Mouse (Mus musculus): ENCODE measurements around the gene Csmd2. TPM values are rescaled to one million over a fixed set of nuclear protein-coding genes. Genes with fewer than 3 reads are reported as not detected.

Gene Csmd2
- total RNA-seq, 1 experiment, result 0.80 TPM

GRCm38 (mm10) chr4:128451383-128451794 lies 463.7 kb downstream of the Csmd2 start:
- in situ Hi-C loops (cut with MboI; ENCODE audit: low sequenced_read_pairs in 2 of 2, unreplicated experiment in 2 of 2), result no loop called here
- H3K4me1 ChIP-seq (ENCODE audit: control insufficient read depth in 2 of 2, insufficient read depth in 2 of 2, low read length in 2 of 2, poor library complexity in 1 of 2), result no peaks in the 10 kb centered on the region
- no peaks in the 10 kb centered on the region for H3K36me3 ChIP-seq (ENCODE audit: control insufficient read depth, insufficient read depth, low read length, poor library complexity, severe bottlenecking)
- no peak for TF ChIP-seq CHD2 (IDR thresholded peaks at IDR 0.05; ENCODE audit: low read depth, low read length)
- no peak for TF ChIP-seq MAFK (IDR thresholded peaks at IDR 0.05; ENCODE audit: insufficient read depth, low read depth, low read length)
- no peak for TF ChIP-seq HCFC1 (IDR thresholded peaks at IDR 0.05; ENCODE audit: borderline replicate concordance, insufficient read depth, low read length)
- TF ChIP-seq ZC3H11A (IDR thresholded peaks at IDR 0.05; ENCODE audit: borderline replicate concordance, low read depth, low read length), result no peak
- no peaks in the 10 kb centered on the region for H3K9me3 ChIP-seq (ENCODE audit: control insufficient read depth, insufficient read depth, low read depth, low read length)
- no peak overlapping the region for H3K9ac ChIP-seq (ENCODE audit: insufficient read depth, low read depth, low read length, poor library complexity, severe bottlenecking)
- H3K27ac ChIP-seq (ENCODE audit: insufficient read depth, low read depth, low read length, poor library complexity, severe bottlenecking), result no peak overlapping the region
- DNase-seq (ENCODE audit: low read depth, low spot score), result no peak
- no peak overlapping the region for H3K4me3 ChIP-seq (ENCODE audit: insufficient read depth in 1 of 2, low read depth in 1 of 2, low read length in 2 of 2, poor library complexity in 1 of 2, severe bottlenecking in 1 of 2)

DNA sequence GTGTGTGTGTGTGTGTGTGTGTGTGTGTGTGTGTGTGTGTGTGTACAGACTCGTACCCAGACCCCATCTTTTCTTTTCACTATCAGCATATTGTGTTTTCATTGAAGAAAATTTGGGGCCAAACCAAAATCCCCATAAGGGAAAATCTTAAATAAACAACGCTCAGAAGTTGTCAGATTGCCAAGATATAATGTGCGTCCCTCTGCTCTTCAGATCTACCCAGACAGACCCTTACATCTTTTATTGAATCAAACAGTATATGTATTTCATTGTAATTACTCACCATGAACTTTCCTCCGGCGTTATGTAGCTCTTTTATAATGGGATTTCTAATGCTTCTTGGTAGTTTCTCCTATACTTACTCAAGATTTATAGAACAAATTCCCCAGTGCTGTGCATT lies 479.1 kb downstream of the Csmd2 start:
- Histone ChIP-seq H3K9me3 (ENCODE audit: control insufficient read depth, insufficient read depth, low read depth, low read length) (no peaks in the 10 kb centered on the region), H3K4me3 (ENCODE audit: insufficient read depth in 1 of 2, low read depth in 1 of 2, low read length in 2 of 2, poor library complexity in 1 of 2, severe bottlenecking in 1 of 2) (no peak overlapping the region), H3K27ac (ENCODE audit: insufficient read depth, low read depth, low read length, poor library complexity, severe bottlenecking) (no peak overlapping the region), H3K9ac (ENCODE audit: insufficient read depth, low read depth, low read length, poor library complexity, severe bottlenecking) (no peak overlapping the region), H3K4me1 (ENCODE audit: control insufficient read depth in 2 of 2, insufficient read depth in 2 of 2, low read length in 2 of 2, poor library complexity in 1 of 2) (no peaks in the 10 kb centered on the region), H3K36me3 (ENCODE audit: control insufficient read depth, insufficient read depth, low read length, poor library complexity, severe bottlenecking) (no peaks in the 10 kb centered on the region)
- in situ Hi-C loops (cut with MboI; ENCODE audit: low sequenced_read_pairs in 2 of 2, unreplicated experiment in 2 of 2), result no loop called here
- DNase-seq (ENCODE audit: low read depth, low spot score), result no peak
- TF ChIP-seq CHD2 (IDR thresholded peaks at IDR 0.05; ENCODE audit: low read depth, low read length) (no peak), MAFK (IDR thresholded peaks at IDR 0.05; ENCODE audit: insufficient read depth, low read depth, low read length) (no peak), HCFC1 (IDR thresholded peaks at IDR 0.05; ENCODE audit: borderline replicate concordance, insufficient read depth, low read length) (no peak), ZNF384 (IDR thresholded peaks at IDR 0.05; ENCODE audit: low read depth, low read length) (no peak), ZC3H11A (IDR thresholded peaks at IDR 0.05; ENCODE audit: borderline replicate concordance, low read depth, low read length) (no peak)

GRCm38 (mm10) chr4:128468040-128468439 lies 480.4 kb downstream of the Csmd2 start:
- in situ Hi-C loops (cut with MboI; ENCODE audit: low sequenced_read_pairs in 2 of 2, unreplicated experiment in 2 of 2), result no loop called here
- no peaks in the 10 kb centered on the region for H3K36me3 ChIP-seq (ENCODE audit: control insufficient read depth, insufficient read depth, low read length, poor library complexity, severe bottlenecking)
- no peak overlapping the region for H3K4me3 ChIP-seq (ENCODE audit: insufficient read depth in 1 of 2, low read depth in 1 of 2, low read length in 2 of 2, poor library complexity in 1 of 2, severe bottlenecking in 1 of 2)
- H3K27ac ChIP-seq (ENCODE audit: insufficient read depth, low read depth, low read length, poor library complexity, severe bottlenecking), result no peak overlapping the region
- no peaks in the 10 kb centered on the region for H3K4me1 ChIP-seq (ENCODE audit: control insufficient read depth in 2 of 2, insufficient read depth in 2 of 2, low read length in 2 of 2, poor library complexity in 1 of 2)
- DNase-seq (ENCODE audit: low read depth, low spot score), result peak; percentile 15
- TF ChIP-seq CHD2 (IDR thresholded peaks at IDR 0.05; ENCODE audit: low read depth, low read length) (no peak), MAFK (IDR thresholded peaks at IDR 0.05; ENCODE audit: insufficient read depth, low read depth, low read length) (no peak), HCFC1 (IDR thresholded peaks at IDR 0.05; ENCODE audit: borderline replicate concordance, insufficient read depth, low read length) (no peak), ZC3H11A (IDR thresholded peaks at IDR 0.05; ENCODE audit: borderline replicate concordance, low read depth, low read length) (no peak), ZNF384 (IDR thresholded peaks at IDR 0.05; ENCODE audit: low read depth, low read length) (no peak)
- no peaks in the 10 kb centered on the region for H3K9me3 ChIP-seq (ENCODE audit: control insufficient read depth, insufficient read depth, low read depth, low read length)
- no peak overlapping the region for H3K9ac ChIP-seq (ENCODE audit: insufficient read depth, low read depth, low read length, poor library complexity, severe bottlenecking)

- DNase-seq (ENCODE audit: low read depth, low spot score), result no peak
- in situ Hi-C loops (cut with MboI; ENCODE audit: low sequenced_read_pairs in 2 of 2, unreplicated experiment in 2 of 2), result no loop called here
- no peaks in the 10 kb centered on the region for H3K36me3 ChIP-seq (ENCODE audit: control insufficient read depth, insufficient read depth, low read length, poor library complexity, severe bottlenecking)
- H3K27ac ChIP-seq (ENCODE audit: insufficient read depth, low read depth, low read length, poor library complexity, severe bottlenecking), result no peak overlapping the region
- no peak for TF ChIP-seq ZC3H11A (IDR thresholded peaks at IDR 0.05; ENCODE audit: borderline replicate concordance, low read depth, low read length)
- no peak for TF ChIP-seq ZNF384 (IDR thresholded peaks at IDR 0.05; ENCODE audit: low read depth, low read length)
- no peak for TF ChIP-seq CHD2 (IDR thresholded peaks at IDR 0.05; ENCODE audit: low read depth, low read length)
- TF ChIP-seq MAFK (IDR thresholded peaks at IDR 0.05; ENCODE audit: insufficient read depth, low read depth, low read length), result no peak
- no peak for TF ChIP-seq HCFC1 (IDR thresholded peaks at IDR 0.05; ENCODE audit: borderline replicate concordance, insufficient read depth, low read length)
- H3K4me3 ChIP-seq (ENCODE audit: insufficient read depth in 1 of 2, low read depth in 1 of 2, low read length in 2 of 2, poor library complexity in 1 of 2, severe bottlenecking in 1 of 2), result no peak overlapping the region
- no peaks in the 10 kb centered on the region for H3K9me3 ChIP-seq (ENCODE audit: control insufficient read depth, insufficient read depth, low read depth, low read length)
- no peaks in the 10 kb centered on the region for H3K4me1 ChIP-seq (ENCODE audit: control insufficient read depth in 2 of 2, insufficient read depth in 2 of 2, low read length in 2 of 2, poor library complexity in 1 of 2)
- no peak overlapping the region for H3K9ac ChIP-seq (ENCODE audit: insufficient read depth, low read depth, low read length, poor library complexity, severe bottlenecking)
Measured at GRCm38 (mm10) chr4:128476249-128476648, 488.6 kb downstream of the Csmd2 start.

DNA sequence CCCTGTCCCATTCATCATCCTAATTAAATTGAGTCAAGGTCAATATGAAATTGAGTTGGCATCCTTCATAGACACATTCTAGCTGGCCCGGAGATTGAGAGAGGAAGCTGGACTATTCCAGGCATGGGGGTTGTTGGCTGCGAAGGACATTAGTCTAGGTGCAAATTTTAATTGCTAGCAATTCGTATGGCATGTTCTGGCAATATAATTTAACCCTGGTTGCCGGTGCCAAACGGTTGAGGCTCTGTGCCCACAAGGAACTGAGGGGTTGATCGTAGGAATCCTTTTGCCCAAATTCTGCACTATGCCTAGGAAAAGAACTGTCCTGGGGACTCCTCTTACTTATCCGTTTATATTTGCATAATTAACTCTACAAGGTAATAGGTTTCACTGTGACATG lies 496.2 kb downstream of the Csmd2 start:
- Histone ChIP-seq H3K4me1 (ENCODE audit: control insufficient read depth in 2 of 2, insufficient read depth in 2 of 2, low read length in 2 of 2, poor library complexity in 1 of 2) (no peaks in the 10 kb centered on the region), H3K4me3 (ENCODE audit: insufficient read depth in 1 of 2, low read depth in 1 of 2, low read length in 2 of 2, poor library complexity in 1 of 2, severe bottlenecking in 1 of 2) (no peak overlapping the region), H3K9ac (ENCODE audit: insufficient read depth, low read depth, low read length, poor library complexity, severe bottlenecking) (no peak overlapping the region), H3K9me3 (ENCODE audit: control insufficient read depth, insufficient read depth, low read depth, low read length) (no peaks in the 10 kb centered on the region), H3K27ac (ENCODE audit: insufficient read depth, low read depth, low read length, poor library complexity, severe bottlenecking) (no peak overlapping the region), H3K36me3 (ENCODE audit: control insufficient read depth, insufficient read depth, low read length, poor library complexity, severe bottlenecking) (no peaks in the 10 kb centered on the region)
- TF ChIP-seq HCFC1 (IDR thresholded peaks at IDR 0.05; ENCODE audit: borderline replicate concordance, insufficient read depth, low read length) (no peak), CHD2 (IDR thresholded peaks at IDR 0.05; ENCODE audit: low read depth, low read length) (no peak), MAFK (IDR thresholded peaks at IDR 0.05; ENCODE audit: insufficient read depth, low read depth, low read length) (no peak), ZNF384 (IDR thresholded peaks at IDR 0.05; ENCODE audit: low read depth, low read length) (no peak), ZC3H11A (IDR thresholded peaks at IDR 0.05; ENCODE audit: borderline replicate concordance, low read depth, low read length) (no peak)
- in situ Hi-C loops (cut with MboI; ENCODE audit: low sequenced_read_pairs in 2 of 2, unreplicated experiment in 2 of 2), result no loop called here
- DNase-seq (ENCODE audit: low read depth, low spot score), result no peak
